Mouse (Mus musculus): ENCODE results near the gene Ugt2b35. TPM values are rescaled to one million over a fixed set of nuclear protein-coding genes. Genes with fewer than 3 reads are reported as not detected.

Ugt2b35 gene
- 0.05 TPM in 1 of 2 replicates, not detected in the other for polyA plus RNA-seq (2015; fragmentation: Nextera tagmentation; extraction: Ambion mirVana)

DNA sequence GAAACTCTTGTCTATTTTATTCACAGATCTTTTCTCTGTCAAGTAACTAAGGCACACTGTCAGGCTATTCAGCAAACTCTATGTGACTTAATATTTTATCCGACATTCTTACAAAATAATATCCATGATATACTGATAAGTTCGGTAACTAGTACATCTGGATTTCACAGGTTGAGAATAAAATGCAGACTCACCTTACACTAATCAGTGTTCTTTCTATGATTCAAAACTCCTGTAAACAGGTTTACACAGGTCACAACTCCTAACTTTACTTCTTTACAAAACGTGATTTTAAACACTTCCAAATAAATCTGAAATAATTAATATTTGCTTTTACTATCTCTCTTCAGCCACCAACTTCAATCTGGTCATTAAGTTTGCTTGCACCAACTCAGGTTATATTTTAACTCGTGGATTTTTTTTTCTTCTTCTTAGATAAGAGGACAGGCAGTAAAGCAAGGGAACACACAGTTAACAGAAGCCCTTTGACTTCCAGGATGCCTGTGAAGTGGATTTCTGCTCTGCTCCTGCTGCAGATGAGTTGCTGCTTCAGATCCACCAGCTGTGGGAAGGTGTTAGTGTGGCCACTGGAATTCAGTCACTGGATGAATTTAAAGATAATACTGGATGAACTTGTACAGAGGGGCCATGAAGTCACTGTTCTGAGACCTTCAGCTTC, at the start of gene Ugt2b35:
TSS of gene Ugt2b35 (plus strand) at position 466 of the 679 bp plus-strand sequence.

Other genes with a start within 250 kb of the Ugt2b35 start
- gene Ythdc1, start 196.6 kb upstream of the Ugt2b35 start, polyA plus RNA-seq (2015; fragmentation: Nextera tagmentation; extraction: Ambion mirVana), result 14.3 and 17.6 TPM in 2 replicates
- gene Ugt2b34, start 93.9 kb upstream of the Ugt2b35 start, polyA plus RNA-seq (2015; fragmentation: Nextera tagmentation; extraction: Ambion mirVana), result 0.99 and 1.2 TPM in 2 replicates
- gene Ugt2b1, start 74.3 kb upstream of the Ugt2b35 start, polyA plus RNA-seq (2015; fragmentation: Nextera tagmentation; extraction: Ambion mirVana), result not detected in 2 replicates
- not detected in 2 replicates for gene Ugt2b36, start 91.7 kb downstream of the Ugt2b35 start, polyA plus RNA-seq (2015; fragmentation: Nextera tagmentation; extraction: Ambion mirVana)
- gene Ugt2b5, start 139.5 kb downstream of the Ugt2b35 start, polyA plus RNA-seq (2015; fragmentation: Nextera tagmentation; extraction: Ambion mirVana), result 0.22 TPM in 1 of 2 replicates, not detected in the other

All from urinary bladder, postnatal 0 days (tissue).